Mouse (Mus musculus): ENCODE measurements around the gene Gm11146.

The Gm11146 gene

DNA sequence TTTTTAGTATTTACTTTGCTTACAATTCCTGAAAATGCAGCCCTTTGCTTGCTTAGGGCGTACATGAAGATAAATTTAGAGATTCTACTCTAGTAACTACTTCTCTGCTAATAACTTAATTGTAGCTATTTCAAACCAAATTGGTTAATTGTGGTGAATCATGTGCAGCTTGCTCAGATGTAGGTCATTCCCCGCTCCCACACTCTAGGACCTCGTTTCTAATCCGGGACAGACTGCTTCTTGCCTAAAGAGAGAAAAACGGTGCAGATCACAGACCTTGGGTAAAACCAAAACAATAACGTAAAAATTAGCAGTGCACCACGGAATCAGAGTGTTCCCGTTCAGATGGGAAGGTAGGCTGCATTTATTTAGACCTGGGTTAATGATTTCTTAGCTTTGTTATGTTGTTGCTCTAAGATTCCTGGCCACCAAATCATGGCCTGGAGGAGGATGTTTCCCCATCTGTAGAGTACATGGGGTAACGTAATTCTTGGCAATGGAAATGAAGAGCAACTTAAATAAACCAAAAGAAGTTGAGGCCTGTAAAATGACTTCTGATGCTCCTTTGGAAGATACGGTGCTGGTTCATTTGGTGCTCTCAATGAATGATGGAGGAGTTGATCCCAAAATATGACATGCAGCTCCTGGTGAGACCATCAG is 45.3 kb downstream of the Gm11146 start:
- DNase-seq (ENCODE audit: low spot score in 2 of 2) = no peak

DNA sequence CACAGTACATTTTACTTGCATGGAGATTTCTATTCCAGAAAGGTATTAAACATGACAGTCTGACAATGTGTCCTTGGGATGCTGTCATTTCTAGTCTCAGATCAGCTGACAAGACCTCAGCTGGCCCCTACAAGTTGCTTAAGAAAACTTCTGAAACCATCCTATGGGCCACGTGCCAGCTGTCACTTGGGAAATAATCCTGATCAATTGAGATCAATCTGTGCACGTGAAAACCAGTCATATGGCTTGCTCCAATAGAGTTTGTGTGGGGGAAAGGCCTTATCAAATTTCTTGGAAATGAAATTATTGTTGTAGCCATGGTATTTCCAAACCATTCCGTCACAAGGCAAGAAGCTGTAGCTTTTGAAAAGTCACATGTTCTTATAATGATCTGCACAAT is 50.8 kb downstream of the Gm11146 start:
- DNase-seq (ENCODE audit: low spot score in 2 of 2) = no peak

Data from left cerebral cortex, adult 9 months (tissue).